Mouse (Mus musculus): ENCODE data around the gene Tnnc1.

DNA sequence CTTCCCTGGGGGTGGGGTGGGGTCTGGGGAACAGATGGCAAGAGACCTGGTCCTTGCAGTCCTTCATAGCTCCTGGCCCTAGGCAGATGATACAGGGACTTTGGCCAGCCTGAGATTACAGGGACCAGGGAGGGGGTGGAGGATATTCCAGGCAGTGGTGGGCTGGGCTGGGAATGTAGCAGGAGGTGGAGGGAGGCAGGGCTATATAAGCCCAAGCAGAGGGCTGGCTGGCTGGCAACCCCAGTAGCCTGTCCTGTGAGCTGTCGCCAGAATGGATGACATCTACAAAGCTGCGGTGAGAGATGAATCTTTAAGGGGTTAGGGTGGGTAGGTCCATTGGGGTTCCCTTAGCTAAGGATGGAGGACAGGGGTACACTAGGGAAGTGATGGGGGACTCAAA is at the start of gene Tnnc1:
- TF ChIP-seq GATA1 (IDR thresholded peaks at IDR 0.05; ENCODE audit: low read length) (no peak), TAL1 (IDR thresholded peaks at IDR 0.05; ENCODE audit: low read length) (no peak)
